32 mouse cellular contexts compared by ENCODE assay signal in the genomic region with DNA sequence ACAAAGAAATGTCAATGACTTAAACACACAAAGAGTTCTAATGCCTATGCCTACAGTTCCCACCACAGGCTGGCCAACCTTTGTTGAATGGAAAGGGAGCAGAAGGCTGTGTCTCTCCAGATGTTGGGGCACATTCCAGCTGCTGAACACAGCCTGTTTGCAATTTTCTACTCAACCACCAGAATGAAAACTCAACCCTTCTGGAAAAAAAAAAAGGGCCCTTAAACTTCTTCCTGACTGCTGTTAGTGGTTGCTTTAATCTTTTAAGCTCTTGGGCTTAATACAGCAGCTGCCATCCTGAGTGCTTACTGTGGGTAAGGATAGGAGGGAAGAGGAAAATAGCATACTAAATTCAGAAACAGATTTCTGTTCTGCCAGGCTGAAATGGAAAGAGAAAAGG.
DNase-seq lines count a peak whose midpoint lies in the region; ATAC-seq lines count a peak whose summit lies in the region.
"Had no signal": no experiment of that assay in that cellular context is flagged by ENCODE, and none has a peak within 500 bp of the region (broad histone marks: within the 10 kb centered on the region; RNA-seq: fewer than 3 reads in every experiment).

No protein-coding gene starts in this region.

- H3K27me3 ChIP-seq in embryonic facial prominence, embryonic 11.5 days (ENCODE audit: control insufficient read depth, insufficient read depth, low read length) = no peaks in the 10 kb centered on the region
- H3K27me3 ChIP-seq in limb, embryonic 15.5 days = no peaks in the 10 kb centered on the region
- H3K27me3 ChIP-seq in forebrain, embryonic 12.5 days = no peaks in the 10 kb centered on the region; the same call in 1 of the 2 replicates
- no peaks in the 10 kb centered on the region for H3K27me3 ChIP-seq in intestine, embryonic 16.5 days (replicated peaks; ENCODE audit: control insufficient read depth, insufficient read depth, low read length)
- H3K27me3 ChIP-seq: forebrain, embryonic 15.5 days; heart, embryonic 12.5 days; kidney, embryonic 15.5 days; liver, embryonic 12.5 days; midbrain, embryonic 12.5 days; neural tube, embryonic 13.5 days had no signal

- H3K36me3 ChIP-seq in embryonic facial prominence, embryonic 11.5 days (replicated peaks; ENCODE audit: control insufficient read depth, insufficient read depth, low read depth, low read length) = no peaks in the 10 kb centered on the region
- no peaks in the 10 kb centered on the region for H3K36me3 ChIP-seq in limb, embryonic 15.5 days
- no peaks in the 10 kb centered on the region for H3K36me3 ChIP-seq in forebrain, embryonic 12.5 days (replicated peaks)
- H3K36me3 ChIP-seq in intestine, embryonic 16.5 days (ENCODE audit: control insufficient read depth, insufficient read depth, low read length) = no peaks in the 10 kb centered on the region
- H3K36me3 ChIP-seq: forebrain, embryonic 15.5 days; heart, embryonic 12.5 days; kidney, embryonic 15.5 days; liver, embryonic 12.5 days; midbrain, embryonic 12.5 days; neural tube, embryonic 13.5 days had no signal

- no peak for ATAC-seq in embryonic facial prominence, embryonic 11.5 days (replicated peaks; ENCODE audit: insufficient number of reproducible peaks, low FRiP score, low TSS enrichment, low read depth)
- ATAC-seq in limb, embryonic 15.5 days (ENCODE audit: insufficient number of reproducible peaks, low FRiP score, low TSS enrichment, low read depth) = no peak
- no peak for ATAC-seq in forebrain, embryonic 12.5 days (ENCODE audit: low FRiP score)
- no peak for ATAC-seq in intestine, embryonic 16.5 days
- ATAC-seq: activated CD4-positive, CD25-positive, alpha-beta regulatory T cell, adult 4 months; forebrain, embryonic 15.5 days; liver, embryonic 12.5 days; liver, postnatal 0 days had no signal

- H3K4me3 ChIP-seq in embryonic facial prominence, embryonic 11.5 days (ENCODE audit: low read depth, low read length) = no peak overlapping the region
- H3K4me3 ChIP-seq in limb, embryonic 15.5 days = no peak overlapping the region
- no peak overlapping the region for H3K4me3 ChIP-seq in forebrain, embryonic 12.5 days (replicated peaks)
- no peak overlapping the region for H3K4me3 ChIP-seq in intestine, embryonic 16.5 days (ENCODE audit: low read length)
- H3K4me3 ChIP-seq: forebrain, embryonic 15.5 days; heart, embryonic 12.5 days; kidney, embryonic 15.5 days; layer of hippocampus, adult 2 months; liver, embryonic 12.5 days; midbrain, embryonic 12.5 days; myocyte; neural tube, embryonic 13.5 days had no signal

- no peak overlapping the region for H3K4me2 ChIP-seq in embryonic facial prominence, embryonic 11.5 days (ENCODE audit: low read depth, low read length)
- no peak overlapping the region for H3K4me2 ChIP-seq in limb, embryonic 15.5 days
- H3K4me2 ChIP-seq in forebrain, embryonic 12.5 days = no peak overlapping the region
- no peak overlapping the region for H3K4me2 ChIP-seq in intestine, embryonic 16.5 days (ENCODE audit: low read depth, low read length)
- H3K4me2 ChIP-seq: forebrain, embryonic 15.5 days; heart, embryonic 12.5 days; hindbrain, embryonic 14.5 days; kidney, embryonic 15.5 days; liver, embryonic 12.5 days; midbrain, embryonic 12.5 days; neural tube, embryonic 13.5 days had no signal

- H3K9ac ChIP-seq in embryonic facial prominence, embryonic 11.5 days (replicated peaks; ENCODE audit: low read length) = no peak overlapping the region
- no peak overlapping the region for H3K9ac ChIP-seq in limb, embryonic 15.5 days
- H3K9ac ChIP-seq in forebrain, embryonic 12.5 days = no peak overlapping the region
- no peak overlapping the region for H3K9ac ChIP-seq in intestine, embryonic 16.5 days (ENCODE audit: low read depth, low read length)
- H3K9ac ChIP-seq: forebrain, embryonic 15.5 days; heart, embryonic 12.5 days; hindbrain, embryonic 14.5 days; kidney, embryonic 15.5 days; liver, embryonic 12.5 days; liver, postnatal 0 days; midbrain, embryonic 12.5 days; neural tube, embryonic 13.5 days had no signal

- H3K27ac ChIP-seq in embryonic facial prominence, embryonic 11.5 days (replicated peaks; ENCODE audit: low read depth, low read length) = peak overlapping the region; percentile 29; the same call in 1 of the 2 replicates
- H3K27ac ChIP-seq in limb, embryonic 15.5 days = 0 out of 2 replicates have a peak overlapping the region, but pooled peaks have one; percentile 40
- no peak overlapping the region for H3K27ac ChIP-seq in forebrain, embryonic 12.5 days
- H3K27ac ChIP-seq in intestine, embryonic 16.5 days (ENCODE audit: low read length) = no peak overlapping the region
- H3K27ac ChIP-seq: forebrain, embryonic 15.5 days; hindbrain, embryonic 14.5 days; kidney, embryonic 15.5 days; layer of hippocampus, adult 2 months; liver, embryonic 12.5 days; midbrain, embryonic 12.5 days; neural tube, embryonic 13.5 days had no signal

- DNase-seq in brain, adult 2 months (ENCODE audit: low read depth, low spot score) = peak; percentile 39
- DNase-seq in embryonic facial prominence, embryonic 11.5 days (ENCODE audit: low spot score) = peak; percentile 75
- DNase-seq in forelimb bud, embryonic 11.5 days (ENCODE audit: low read depth, low spot score) = peak; percentile 57
- no peak for DNase-seq in layer of hippocampus, adult 11-12 months (ENCODE audit: low spot score)
- DNase-seq: adrenal gland, adult 2 months; adrenal gland, postnatal 36 days; B cell, adult 2 months; cerebellum, adult 8-10 months; cerebellum, postnatal 36 days; gastrocnemius, postnatal 14 days; kidney, adult 18-20 months; kidney, postnatal 25 days; left cerebral cortex, postnatal 4 days; liver, postnatal 0 days; lung, postnatal 36 days; right cerebral cortex, adult 18-20 months; spleen, adult 18-20 months; thymus, adult 18-20 months; thymus, postnatal 4 days had no signal

- no peaks in the 10 kb centered on the region for H3K4me1 ChIP-seq in embryonic facial prominence, embryonic 11.5 days (ENCODE audit: control insufficient read depth, insufficient read depth, low read length)
- H3K4me1 ChIP-seq in limb, embryonic 15.5 days = peaks cover 5% of the 10 kb centered on the region
- peaks cover 23% of the 10 kb centered on the region for H3K4me1 ChIP-seq in forebrain, embryonic 12.5 days
- no peaks in the 10 kb centered on the region for H3K4me1 ChIP-seq in intestine, embryonic 16.5 days (ENCODE audit: control insufficient read depth, insufficient read depth, low read length)
- H3K4me1 ChIP-seq: kidney, embryonic 15.5 days; liver, embryonic 12.5 days had no signal

- no peaks in the 10 kb centered on the region for H3K9me3 ChIP-seq in embryonic facial prominence, embryonic 11.5 days (replicated peaks; ENCODE audit: control insufficient read depth, low read length)
- H3K9me3 ChIP-seq in limb, embryonic 15.5 days = no peaks in the 10 kb centered on the region
- H3K9me3 ChIP-seq in forebrain, embryonic 12.5 days = no peaks in the 10 kb centered on the region
- H3K9me3 ChIP-seq in intestine, embryonic 16.5 days (ENCODE audit: control insufficient read depth, low read length) = no peaks in the 10 kb centered on the region
- H3K9me3 ChIP-seq: forebrain, embryonic 15.5 days; heart, embryonic 12.5 days; kidney, embryonic 15.5 days; liver, embryonic 12.5 days; midbrain, embryonic 12.5 days; neural tube, embryonic 13.5 days had no signal

Comparison
In these comparisons a context has a peak if more than half of its experiments do, and no peak if none do; other contexts are left out.
1. H3K27ac ChIP-seq: peak in embryonic facial prominence, embryonic 11.5 days (single experiment) and limb, embryonic 15.5 days (single experiment); none in forebrain, embryonic 12.5 days (single experiment) and intestine, embryonic 16.5 days (single experiment).